Mouse (Mus musculus): ENCODE measurements at regions not wholly inside any gene's neighbourhood (a gene's known extent, or its start where the extent isn't known, plus 50 kb on each side); places are given as distances from the start of the nearest gene placed in this dataset.

DNA sequence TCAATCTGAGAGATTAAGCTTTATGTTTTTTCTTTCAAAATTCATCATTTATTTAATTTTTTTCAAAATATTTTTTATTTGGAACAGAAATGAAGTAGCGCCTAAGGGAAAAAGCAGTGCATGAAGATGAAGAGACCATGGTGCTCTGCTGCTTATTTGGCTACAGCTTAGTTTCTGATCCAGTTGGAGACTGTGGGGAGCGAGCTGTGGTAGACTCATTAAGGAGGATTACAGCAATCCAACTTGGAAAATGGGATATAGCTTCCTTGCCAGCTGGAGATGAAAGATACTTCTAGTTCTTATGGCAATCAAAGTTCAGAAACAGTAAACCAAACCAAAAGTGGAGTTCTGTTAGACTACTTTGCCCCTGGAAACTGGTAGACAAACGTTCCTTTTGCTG is 98.8 kb upstream of the Col11a1 start:
- no peaks in the 10 kb centered on the region for H3K36me3 ChIP-seq (ENCODE audit: insufficient read depth, low read length)
- no peaks in the 10 kb centered on the region for H3K9me3 ChIP-seq (replicated peaks; ENCODE audit: low read length)
- H3K4me2 ChIP-seq (ENCODE audit: low read length) = no peak overlapping the region
- H3K4me1 ChIP-seq (replicated peaks; ENCODE audit: insufficient read depth, low read length) = no peaks in the 10 kb centered on the region
- 70% methylated on average over 3 of the region's 3 CpGs for WGBS
- no peak overlapping the region for H3K4me3 ChIP-seq (replicated peaks; ENCODE audit: low read depth, low read length)
- DNase-seq (ENCODE audit: low spot score) (no peak), ATAC-seq (replicated peaks; ENCODE audit: low FRiP score, low read depth) (no peak)
- no peak overlapping the region for H3K9ac ChIP-seq (ENCODE audit: low read depth, low read length)
- H3K27me3 ChIP-seq (ENCODE audit: insufficient read depth, low read length) = no peaks in the 10 kb centered on the region
- no peak overlapping the region for H3K27ac ChIP-seq
- no peak for TF ChIP-seq CTCF (IDR thresholded peaks at IDR 0.05; ENCODE audit: low read depth)

GRCm38 (mm10) chr3:113950501-113950900 is 79.8 kb upstream of the Col11a1 start:
- H3K27me3 ChIP-seq (ENCODE audit: insufficient read depth, low read length) = no peaks in the 10 kb centered on the region
- no peak overlapping the region for H3K4me3 ChIP-seq (replicated peaks; ENCODE audit: low read depth, low read length)
- TF ChIP-seq CTCF (IDR thresholded peaks at IDR 0.05; ENCODE audit: low read depth) = no peak
- no peak for ATAC-seq (replicated peaks; ENCODE audit: low FRiP score, low read depth)
- no peaks in the 10 kb centered on the region for H3K36me3 ChIP-seq (ENCODE audit: insufficient read depth, low read length)
- H3K4me1 ChIP-seq (replicated peaks; ENCODE audit: insufficient read depth, low read length) = no peaks in the 10 kb centered on the region
- H3K9ac ChIP-seq (ENCODE audit: low read depth, low read length) = no peak overlapping the region
- no peak overlapping the region for H3K27ac ChIP-seq
- 82% methylated on average over 5 of the region's 5 CpGs for WGBS
- H3K4me2 ChIP-seq (ENCODE audit: low read length) = no peak overlapping the region
- no peaks in the 10 kb centered on the region for H3K9me3 ChIP-seq (replicated peaks; ENCODE audit: low read length)
- no peak for DNase-seq (ENCODE audit: low spot score)

DNA sequence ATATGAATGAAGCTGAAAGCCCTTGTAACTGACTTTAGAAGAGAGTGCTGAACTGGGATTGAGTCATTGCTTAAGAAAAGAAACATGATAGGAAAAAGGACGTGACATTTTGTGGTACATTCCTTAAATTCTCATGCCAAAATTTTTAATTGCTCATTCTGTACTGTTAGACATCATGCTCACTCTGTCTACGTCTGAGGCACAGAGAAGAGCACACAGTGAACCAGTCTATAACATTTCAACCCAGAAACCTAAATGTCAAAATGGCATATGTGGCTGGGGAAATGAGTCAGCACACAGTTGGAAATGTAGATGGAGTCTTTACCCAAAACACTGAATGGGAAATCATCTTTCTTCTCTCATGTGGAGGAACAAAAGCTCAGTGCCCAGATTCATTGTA is 77.9 kb upstream of the Col11a1 start:
- H3K4me1 ChIP-seq (replicated peaks; ENCODE audit: insufficient read depth, low read length) = no peaks in the 10 kb centered on the region
- H3K36me3 ChIP-seq (ENCODE audit: insufficient read depth, low read length) = no peaks in the 10 kb centered on the region
- no peak for DNase-seq (ENCODE audit: low spot score)
- no peak for ATAC-seq (replicated peaks; ENCODE audit: low FRiP score, low read depth)
- no peak overlapping the region for H3K4me2 ChIP-seq (ENCODE audit: low read length)
- no peak overlapping the region for H3K27ac ChIP-seq
- no peak overlapping the region for H3K9ac ChIP-seq (ENCODE audit: low read depth, low read length)
- no peaks in the 10 kb centered on the region for H3K27me3 ChIP-seq (ENCODE audit: insufficient read depth, low read length)
- TF ChIP-seq CTCF (IDR thresholded peaks at IDR 0.05; ENCODE audit: low read depth) = no peak
- H3K9me3 ChIP-seq (replicated peaks; ENCODE audit: low read length) = no peaks in the 10 kb centered on the region
- WGBS = 52% methylated on average over 2 of the region's 2 CpGs
- H3K4me3 ChIP-seq (replicated peaks; ENCODE audit: low read depth, low read length) = no peak overlapping the region

DNA sequence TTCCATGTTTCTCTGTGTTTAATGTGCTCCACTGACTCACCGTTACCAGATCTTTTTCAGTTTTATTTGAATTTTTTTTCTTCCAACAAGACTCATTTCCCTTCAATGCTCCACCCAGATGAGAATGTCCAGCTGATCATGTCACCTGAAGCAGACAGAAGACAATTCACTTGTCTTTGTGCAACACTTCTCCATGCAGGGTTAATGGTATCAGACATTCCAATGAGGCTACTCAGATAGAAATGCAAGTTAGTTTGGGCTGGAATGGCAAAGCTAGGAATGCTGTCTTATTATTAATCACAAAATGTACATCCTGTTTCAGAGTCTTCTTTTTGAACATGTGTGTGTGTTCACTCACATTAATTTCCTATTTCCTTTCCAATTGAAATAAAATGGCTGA is 77.2 kb upstream of the Col11a1 start:
- 45% methylated on average over 1 of the region's 1 CpGs for WGBS
- H3K9ac ChIP-seq (ENCODE audit: low read depth, low read length) = no peak overlapping the region

DNA sequence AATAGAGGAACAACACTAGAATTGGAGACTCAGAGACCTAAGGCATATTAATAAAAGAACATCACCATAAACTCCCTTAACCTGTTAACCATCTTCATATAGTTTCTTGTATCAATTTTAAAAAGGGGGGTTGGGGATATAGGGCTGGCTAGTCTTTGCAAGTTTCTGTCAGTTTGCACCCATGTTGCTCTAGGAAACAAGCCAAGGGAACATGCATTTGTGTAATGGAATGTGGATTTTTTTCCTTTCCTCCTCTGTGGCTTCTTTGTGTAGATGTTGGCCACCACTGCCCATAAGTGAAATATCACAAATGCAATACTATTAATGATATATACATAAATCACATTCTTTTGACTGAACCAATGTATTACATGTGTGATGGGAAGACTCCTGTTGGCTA is 75.9 kb upstream of the Col11a1 start:
- H3K4me2 ChIP-seq (ENCODE audit: low read length) = no peak overlapping the region
- H3K9ac ChIP-seq (ENCODE audit: low read depth, low read length) = no peak overlapping the region
- H3K4me3 ChIP-seq (replicated peaks; ENCODE audit: low read depth, low read length) = no peak overlapping the region
- TF ChIP-seq CTCF (IDR thresholded peaks at IDR 0.05; ENCODE audit: low read depth) = no peak
- H3K27me3 ChIP-seq (ENCODE audit: insufficient read depth, low read length) = no peaks in the 10 kb centered on the region
- H3K27ac ChIP-seq = no peak overlapping the region
- H3K9me3 ChIP-seq (replicated peaks; ENCODE audit: low read length) = no peaks in the 10 kb centered on the region
- H3K4me1 ChIP-seq (replicated peaks; ENCODE audit: insufficient read depth, low read length) = no peaks in the 10 kb centered on the region
- DNase-seq (ENCODE audit: low spot score) = no peak
- ATAC-seq (replicated peaks; ENCODE audit: low FRiP score, low read depth) = no peak
- H3K36me3 ChIP-seq (ENCODE audit: insufficient read depth, low read length) = no peaks in the 10 kb centered on the region

More for the DNA sequence above, 77.2 kb upstream of the Col11a1 start:
- ATAC-seq (replicated peaks; ENCODE audit: low FRiP score, low read depth) (no peak), DNase-seq (ENCODE audit: low spot score) (peak; percentile 1)
- H3K4me2 ChIP-seq (ENCODE audit: low read length) = no peak overlapping the region
- no peaks in the 10 kb centered on the region for H3K27me3 ChIP-seq (ENCODE audit: insufficient read depth, low read length)
- H3K9me3 ChIP-seq (replicated peaks; ENCODE audit: low read length) = no peaks in the 10 kb centered on the region
- no peaks in the 10 kb centered on the region for H3K4me1 ChIP-seq (replicated peaks; ENCODE audit: insufficient read depth, low read length)
- H3K4me3 ChIP-seq (replicated peaks; ENCODE audit: low read depth, low read length) = no peak overlapping the region
- no peak for TF ChIP-seq CTCF (IDR thresholded peaks at IDR 0.05; ENCODE audit: low read depth)
- H3K36me3 ChIP-seq (ENCODE audit: insufficient read depth, low read length) = no peaks in the 10 kb centered on the region
- no peak overlapping the region for H3K27ac ChIP-seq

DNA sequence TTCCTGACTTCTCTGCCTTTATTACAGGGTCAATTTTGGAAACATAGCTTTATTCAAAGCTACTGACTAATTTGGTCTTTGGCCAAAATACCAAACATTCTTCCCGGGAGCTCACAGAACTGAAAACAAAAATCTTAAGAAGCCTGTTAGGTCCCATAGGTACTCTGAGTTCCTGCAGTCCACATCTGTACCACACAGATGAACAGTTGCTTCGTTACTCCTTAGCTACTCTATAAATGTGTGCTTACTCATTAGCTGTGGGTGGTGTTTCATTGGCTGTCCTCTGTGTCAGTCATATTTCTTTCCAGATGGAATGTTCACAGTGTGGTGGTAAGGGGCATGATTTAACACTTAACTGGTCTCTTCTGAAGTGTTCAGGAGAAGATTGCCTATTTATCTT is 70.3 kb upstream of the Col11a1 start:
- Histone ChIP-seq H3K9ac (ENCODE audit: low read depth, low read length) (no peak overlapping the region), H3K27me3 (ENCODE audit: insufficient read depth, low read length) (no peaks in the 10 kb centered on the region), H3K4me3 (replicated peaks; ENCODE audit: low read depth, low read length) (no peak overlapping the region), H3K4me1 (replicated peaks; ENCODE audit: insufficient read depth, low read length) (no peaks in the 10 kb centered on the region), H3K27ac (no peak overlapping the region), H3K36me3 (ENCODE audit: insufficient read depth, low read length) (no peaks in the 10 kb centered on the region), H3K4me2 (ENCODE audit: low read length) (no peak overlapping the region), H3K9me3 (replicated peaks; ENCODE audit: low read length) (no peaks in the 10 kb centered on the region)
- ATAC-seq (replicated peaks; ENCODE audit: low FRiP score, low read depth) (no peak), DNase-seq (ENCODE audit: low spot score) (peak; percentile 8)
- WGBS = 52% methylated on average over 2 of the region's 2 CpGs
- TF ChIP-seq CTCF (IDR thresholded peaks at IDR 0.05; ENCODE audit: low read depth) = no peak

All from kidney, postnatal 0 days (tissue).